Mouse (Mus musculus) CH12.LX (cell line): ENCODE data around the gene Duoxa2. TPM values are rescaled to one million over a fixed set of nuclear protein-coding genes. Genes with fewer than 3 reads are reported as not detected.

ENCODE experiments used
- DNase-seq: peaks from one replicate; pipeline ENCODE4 v3.0.0-alpha.2; 2013; ENCODE audit errors: extremely low read depth
- H3K27ac ChIP-seq: 2 replicates; pipeline ENCODE4 v1.5.1; 2012; ENCODE audit warnings: low read depth, mild to moderate bottlenecking, control low read depth, moderate library complexity; ENCODE audit not compliant: insufficient read depth
- H3K27me3 ChIP-seq: replicated peaks from 2 replicates; pipeline ENCODE3; 2012; ENCODE audit warnings: inconsistent platforms
- H3K36me3 ChIP-seq, 2 experiments: replicated peaks in 1 of 2; 2 replicates each; pipeline versions ENCODE3 to v1.6.1; 2012; ENCODE audit warnings: inconsistent platforms in 1 of 2, low read length in 1 of 2, mild to moderate bottlenecking in 1 of 2, mixed read lengths in 1 of 2, moderate library complexity in 1 of 2; ENCODE audit not compliant: control insufficient read depth in 1 of 2, insufficient read depth in 1 of 2
- H3K4me1 ChIP-seq, 2 experiments: 2 replicates each; pipeline ENCODE4 v1.6.1; 2012; ENCODE audit warnings: inconsistent platforms in 1 of 2, moderate library complexity in 1 of 2; ENCODE audit not compliant: insufficient read depth in 2 of 2, control insufficient read depth in 1 of 2
- H3K4me2 ChIP-seq: 2 replicates; pipeline ENCODE4 v1.6.1; 2012; ENCODE audit warnings: low read depth, mild to moderate bottlenecking, control low read depth; ENCODE audit not compliant: poor library complexity, insufficient read depth, severe bottlenecking
- H3K4me3 ChIP-seq, 3 experiments: fragments of 150-350 bp in 1 of 3; sonication (generic) in 1 of 3; replicated peaks in 1 of 3; 2 replicates each; pipeline versions ENCODE3 to v1.5.1; 2011 to 2012; ENCODE audit warnings: low read depth in 2 of 3, low read length in 2 of 3, mild to moderate bottlenecking in 2 of 3, moderate library complexity in 2 of 3, control low read depth in 1 of 3, improper control_type of control experiment in 1 of 3, inconsistent platforms in 1 of 3, mixed read lengths in 1 of 3; ENCODE audit not compliant: poor library complexity in 1 of 3
- H3K79me2 ChIP-seq: replicated peaks from 2 replicates; pipeline ENCODE4 v1.6.1; 2012; ENCODE audit warnings: mild to moderate bottlenecking, moderate library complexity; ENCODE audit not compliant: control insufficient read depth, poor library complexity, insufficient read depth, severe bottlenecking; ENCODE audit errors: extremely low read depth
- H3K9ac ChIP-seq: 2 replicates; pipeline ENCODE4 v1.6.1; 2012; ENCODE audit warnings: low read depth, mild to moderate bottlenecking, control low read depth, moderate library complexity; ENCODE audit not compliant: insufficient read depth
- H3K9me3 ChIP-seq: replicated peaks from 2 replicates; pipeline ENCODE3; 2012; ENCODE audit warnings: low read length, inconsistent platforms, mixed read lengths
- BHLHE40 ChIP-seq: IDR thresholded peaks from 2 replicates; pipeline ENCODE4 v1.6.1; 2011; ENCODE audit warnings: mild to moderate bottlenecking, low read depth, low read length, improper control_type of control experiment
- CHD2 ChIP-seq: IDR thresholded peaks from 2 replicates; pipeline ENCODE4 v1.6.1; 2011; ENCODE audit warnings: low read length, improper control_type of control experiment
- CTCF ChIP-seq, 2 experiments: IDR thresholded peaks in 1 of 2; conservative IDR thresholded peaks in 1 of 2; 2 replicates each; pipeline ENCODE4 v1.5.1; 2011 to 2012; ENCODE audit warnings: low read depth in 2 of 2, low read length in 2 of 2, improper control_type of control experiment in 1 of 2, inconsistent platforms in 1 of 2, mild to moderate bottlenecking in 1 of 2, moderate library complexity in 1 of 2
- E2F4 ChIP-seq: IDR thresholded peaks from 2 replicates; pipeline ENCODE4 v1.6.1; 2011; ENCODE audit warnings: low read depth, low read length, improper control_type of control experiment; ENCODE audit not compliant: insufficient replicate concordance
- ETS1 ChIP-seq: conservative IDR thresholded peaks from 2 replicates; pipeline ENCODE4 v1.6.1; 2012; ENCODE audit warnings: low read depth, mild to moderate bottlenecking, inconsistent platforms, low read length, improper control_type of control experiment, moderate library complexity
- GABPA ChIP-seq: IDR thresholded peaks from 2 replicates; pipeline ENCODE4 v1.6.1; 2012; ENCODE audit warnings: low read depth, low read length, improper control_type of control experiment, inconsistent platforms; ENCODE audit not compliant: insufficient replicate concordance
- JUND ChIP-seq: conservative IDR thresholded peaks from 2 replicates; pipeline ENCODE4 v1.6.1; 2011; ENCODE audit warnings: low read depth, low read length, improper control_type of control experiment
- MAX ChIP-seq: IDR thresholded peaks from 2 replicates; pipeline ENCODE4 v1.6.1; 2011; ENCODE audit warnings: low read length, improper control_type of control experiment
- MEF2A ChIP-seq: IDR thresholded peaks from 2 replicates; pipeline ENCODE4 v1.6.1; 2014; ENCODE audit warnings: low read depth, mild to moderate bottlenecking, inconsistent platforms, low read length, improper control_type of control experiment, borderline replicate concordance
- MYC ChIP-seq: IDR thresholded peaks from 2 replicates; pipeline ENCODE4 v1.6.1; 2011; ENCODE audit warnings: low read depth, mild to moderate bottlenecking, improper control_type of control experiment, low read length
- NELFE ChIP-seq: IDR thresholded peaks from 2 replicates; pipeline ENCODE4 v1.6.1; 2011; ENCODE audit warnings: low read depth, low read length, improper control_type of control experiment
- NRF1 ChIP-seq: IDR thresholded peaks from 2 replicates; pipeline ENCODE4 v1.6.1; 2014; ENCODE audit warnings: low read depth, mild to moderate bottlenecking, inconsistent platforms, low read length, improper control_type of control experiment, moderate library complexity
- RAD21 ChIP-seq: IDR thresholded peaks from 2 replicates; pipeline ENCODE4 v1.6.1; 2011; ENCODE audit warnings: low read depth, mild to moderate bottlenecking, low read length, improper control_type of control experiment, moderate library complexity
- RCOR1 ChIP-seq: conservative IDR thresholded peaks from 2 replicates; pipeline ENCODE4 v1.6.1; 2012; ENCODE audit warnings: low read depth, mild to moderate bottlenecking, inconsistent platforms, low read length, improper control_type of control experiment
- SIN3A ChIP-seq: IDR thresholded peaks from 2 replicates; pipeline ENCODE4 v1.6.1; 2012; ENCODE audit warnings: low read length, improper control_type of control experiment, inconsistent platforms
- SMC3 ChIP-seq: IDR thresholded peaks from 2 replicates; pipeline ENCODE4 v1.6.1; 2011; ENCODE audit warnings: low read depth, low read length, improper control_type of control experiment
- TBP ChIP-seq: conservative IDR thresholded peaks from 2 replicates; pipeline ENCODE4 v1.6.1; 2011; ENCODE audit warnings: low read depth, low read length, improper control_type of control experiment
- TCF12 ChIP-seq: IDR thresholded peaks from 2 replicates; pipeline ENCODE4 v1.6.1; 2014; ENCODE audit warnings: low read depth, mild to moderate bottlenecking, inconsistent platforms, low read length, improper control_type of control experiment
- UBTF ChIP-seq: IDR thresholded peaks from 2 replicates; pipeline ENCODE4 v1.6.1; 2012; ENCODE audit warnings: low read depth, mild to moderate bottlenecking, inconsistent platforms, low read length, improper control_type of control experiment, moderate library complexity
- USF1 ChIP-seq: IDR thresholded peaks from 2 replicates; pipeline ENCODE4 v1.6.1; 2014; ENCODE audit warnings: low read depth, mild to moderate bottlenecking, inconsistent platforms, low read length, improper control_type of control experiment
- USF2 ChIP-seq: conservative IDR thresholded peaks from 2 replicates; pipeline ENCODE4 v1.6.1; 2011; ENCODE audit warnings: low read depth, low read length, improper control_type of control experiment
- ZC3H11A ChIP-seq: IDR thresholded peaks from 2 replicates; pipeline ENCODE4 v1.6.1; 2012; ENCODE audit warnings: low read depth, mild to moderate bottlenecking, inconsistent platforms, low read length, improper control_type of control experiment
- ZKSCAN1 ChIP-seq: IDR thresholded peaks from 2 replicates; pipeline ENCODE4 v1.6.1; 2012; ENCODE audit warnings: low read depth, inconsistent platforms, low read length, improper control_type of control experiment, borderline replicate concordance
- ZMIZ1 ChIP-seq: IDR thresholded peaks from 2 replicates; pipeline ENCODE4 v1.6.1; 2012; ENCODE audit warnings: low read depth, mild to moderate bottlenecking, inconsistent platforms, low read length, improper control_type of control experiment
- dilution Hi-C: fragments of 300-500 bp; cut with MboI; formaldehyde crosslinking; loops from 2 replicates; pipeline ENCODE4 v1.14.3; 2020; ENCODE audit warnings: low sequenced_read_pairs; ENCODE audit not compliant: extremely low pct_unique_long_range_greater_than_20kb, extremely low pct_ligation_motif_present
- in situ Hi-C: fragments of 300-500 bp; cut with MboI; formaldehyde crosslinking; loops from 3 replicates; pipeline ENCODE4 v1.14.3; 2019; ENCODE audit warnings: low sequenced_read_pairs, low pct_ligation_motif_present, low pct_unique_long_range_greater_than_20kb, mixed read lengths
- polyA plus RNA-seq: library from polyadenylated mRNA; unstranded; fragments of >175 nt; gene quantifications from 2 replicates; pipeline ENCODE4 v1.2.1, GENCODE M21; 2012; ENCODE audit warnings: low read depth; ENCODE audit not compliant: insufficient read length
- total RNA-seq, 2 experiments: library from RNA; depleted of rRNA; stranded (reverse); fragments of 300-350 nt in 1 of 2; fragments of >200 nt in 1 of 2; gene quantifications; 2 replicates each; pipeline ENCODE4 v1.2.3; 2012 to 2014

Duoxa2 gene
- total and polyA plus RNA-seq, 3 experiments = not detected

- Histone ChIP-seq H3K36me3 (no peaks in the 10 kb centered on the region), H3K79me2 (no peaks in the 10 kb centered on the region), H3K9ac (no peak overlapping the region), H3K9me3 (no peaks in the 10 kb centered on the region), H3K4me2 (no peak overlapping the region), H3K27me3 (peaks cover 59% of the 10 kb centered on the region), H3K4me1 (no peaks in the 10 kb centered on the region), H3K27ac (no peak overlapping the region), H3K4me3 (no peak overlapping the region)
- no peak for DNase-seq
- in situ Hi-C loops (loop anchor here (10.0 kb wide), 1 partner anchor 241 kb away; no protein-coding TSS in a partner anchor), dilution Hi-C loops (no loop called here)
- TF ChIP-seq TBP (no peak), TCF12 (no peak), CHD2 (no peak), E2F4 (no peak), RCOR1 (no peak), JUND (no peak), ETS1 (no peak), ZMIZ1 (no peak), NRF1 (no peak), UBTF (no peak), USF2 (no peak)
Observed at GRCm38 (mm10) chr2:122306184-122306583, 7.5 kb downstream of the Duoxa2 start.

DNA sequence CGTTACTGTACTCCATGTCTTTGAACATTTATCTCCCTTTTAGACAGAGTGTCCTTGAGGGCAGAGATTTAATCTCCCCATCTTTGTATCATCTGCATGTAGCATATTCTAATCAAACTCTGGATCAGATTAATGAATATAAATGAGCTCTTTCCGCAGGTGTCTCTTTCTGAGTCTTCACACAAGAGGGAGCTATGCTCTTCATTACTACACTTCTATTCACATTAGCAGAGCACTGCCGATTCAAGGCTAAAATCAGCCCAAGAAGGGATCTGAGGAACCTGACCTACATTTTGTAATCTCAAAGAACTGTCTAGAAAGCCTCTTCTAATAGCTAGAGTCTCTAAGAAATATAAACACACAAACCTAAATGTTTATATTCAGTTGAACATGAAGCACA, 10.9 kb downstream of the Duoxa2 start:
- dilution Hi-C loops = no loop called here
- TF ChIP-seq CTCF (conservative IDR thresholded peaks at IDR 0.05 in 1 of 2, IDR thresholded peaks at IDR 0.05 in 1 of 2; ENCODE audit: low read depth in 2 of 2, low read length in 2 of 2) (peak in 1 of 2 experiments; percentile 38; a peak in 2 of 4 replicates), SMC3 (peak; percentile 13; the same call in 1 of the 2 replicates), ETS1 (no peak), NELFE (no peak), ZKSCAN1 (no peak), MYC (no peak), USF1 (no peak), SIN3A (no peak), RAD21 (peak; percentile 10), MAX (no peak), ZC3H11A (no peak), MEF2A (no peak), GABPA (no peak), BHLHE40 (no peak)
- no peak overlapping the region for H3K4me2 ChIP-seq
- no peaks in the 10 kb centered on the region for H3K79me2 ChIP-seq
- no peak overlapping the region for H3K27ac ChIP-seq
- H3K4me1 ChIP-seq = no peaks in the 10 kb centered on the region
- H3K4me3 ChIP-seq = no peak overlapping the region
- DNase-seq = no peak
- H3K9ac ChIP-seq = no peak overlapping the region
- H3K27me3 ChIP-seq = peaks cover 64% of the 10 kb centered on the region
- no peaks in the 10 kb centered on the region for H3K9me3 ChIP-seq
- in situ Hi-C loops = loop anchor here (10.0 kb wide), 1 partner anchor 245 kb away; no protein-coding TSS in a partner anchor
- no peaks in the 10 kb centered on the region for H3K36me3 ChIP-seq
